Mouse (Mus musculus) mouse trophoblast stem cell (cell line): Measurements from ENCODE around the gene Mpst.

Source experiments
- in situ Hi-C, 2 experiments: fragments of 300-500 bp; cut with MseI, MboI; formaldehyde crosslinking; loops; 2 replicates in 1 of 2; 3 replicates in 1 of 2; pipeline ENCODE4 v1.15.1; 2025

Gene Mpst

GRCm38 (mm10) chr15:78436380-78437192 is 30.4 kb downstream of the Mpst start:
- in situ Hi-C loops = no loop called here

- in situ Hi-C loops = no loop called here
Observed at GRCm38 (mm10) chr15:78437237-78438017, 31.2 kb downstream of the Mpst start.

GRCm38 (mm10) chr15:78438018-78438394 is 31.8 kb downstream of the Mpst start:
- in situ Hi-C loops = no loop called here

GRCm38 (mm10) chr15:78438505-78438904 is 32.3 kb downstream of the Mpst start:
- in situ Hi-C loops = no loop called here

GRCm38 (mm10) chr15:78438973-78439372 is 32.8 kb downstream of the Mpst start:
- in situ Hi-C loops = no loop called here

- in situ Hi-C loops = no loop called here
Observed at GRCm38 (mm10) chr15:78442231-78442630, 36.0 kb downstream of the Mpst start.

DNA sequence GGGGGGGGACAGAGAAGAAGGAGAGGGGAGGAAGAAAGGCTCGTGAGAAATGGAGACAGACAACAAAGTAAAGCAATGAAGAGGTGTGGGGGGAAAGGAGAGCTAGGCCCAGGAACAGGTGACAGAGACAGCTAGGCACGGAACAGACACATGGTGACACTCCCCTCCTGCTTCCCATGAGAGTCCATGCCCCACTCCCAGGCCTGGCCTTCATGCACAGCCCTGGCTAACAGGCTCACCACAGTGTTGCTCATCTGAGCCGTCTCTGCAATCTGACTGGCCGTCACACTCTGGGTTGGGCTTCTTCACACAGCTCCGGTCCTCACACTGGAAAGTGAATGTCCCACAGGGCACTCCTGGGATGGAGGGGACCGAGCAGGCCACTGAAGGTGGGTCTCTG is 37.6 kb downstream of the Mpst start:
- in situ Hi-C loops = no loop called here

- in situ Hi-C loops = loop anchor here (5.0 kb wide), 1 partner anchor 85 kb away; the partner anchor contains the start of gene C1qtnf6 (in 2 of the 2)
Observed at GRCm38 (mm10) chr15:78447121-78447520, 40.9 kb downstream of the Mpst start.

DNA sequence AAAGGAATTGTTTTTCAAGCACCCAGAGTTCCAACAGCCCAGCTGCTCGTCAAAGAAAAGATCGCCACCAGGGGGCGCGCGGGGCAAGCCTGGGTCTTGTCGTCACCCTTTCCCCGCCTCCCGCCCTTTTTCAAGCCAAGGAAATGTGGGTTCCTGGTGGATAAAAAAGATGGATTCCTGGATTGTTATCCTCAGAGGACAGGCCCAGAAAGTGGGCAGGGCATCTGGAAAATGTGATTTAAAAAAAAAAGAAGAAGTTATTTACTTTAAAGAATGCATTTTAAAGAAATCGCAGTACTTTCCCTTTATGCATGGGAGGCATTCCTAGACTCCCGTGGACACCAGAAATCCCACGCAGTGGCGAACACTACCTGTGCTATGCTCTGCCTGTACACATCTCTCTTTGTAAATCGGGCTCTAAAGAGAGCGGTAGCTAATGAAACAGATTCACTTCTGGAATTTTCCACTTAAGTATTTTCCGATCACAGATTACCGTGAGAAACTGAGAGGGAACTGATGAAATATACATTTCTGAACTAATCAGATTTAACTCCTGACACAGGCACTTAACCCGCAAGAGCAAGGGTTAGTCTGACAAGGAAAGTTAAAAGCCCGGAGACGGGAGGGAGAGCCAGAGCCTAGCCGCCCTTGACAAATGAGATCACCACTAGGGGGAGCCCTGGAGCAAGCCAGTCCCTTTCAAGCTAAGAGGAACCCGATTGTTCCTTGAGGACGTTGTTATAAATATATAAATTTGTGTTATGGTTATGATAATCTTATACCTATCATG is 41.7 kb downstream of the Mpst start:
- in situ Hi-C loops = loop anchor here (5.0 kb wide), 1 partner anchor 84 kb away; the partner anchor contains the start of gene C1qtnf6 (in 2 of the 2)

GRCm38 (mm10) chr15:78449131-78449530 is 42.9 kb downstream of the Mpst start:
- in situ Hi-C loops = loop anchor here (5.0 kb wide), 1 partner anchor 83 kb away; the partner anchor contains the start of gene C1qtnf6 (in 2 of the 2)

DNA sequence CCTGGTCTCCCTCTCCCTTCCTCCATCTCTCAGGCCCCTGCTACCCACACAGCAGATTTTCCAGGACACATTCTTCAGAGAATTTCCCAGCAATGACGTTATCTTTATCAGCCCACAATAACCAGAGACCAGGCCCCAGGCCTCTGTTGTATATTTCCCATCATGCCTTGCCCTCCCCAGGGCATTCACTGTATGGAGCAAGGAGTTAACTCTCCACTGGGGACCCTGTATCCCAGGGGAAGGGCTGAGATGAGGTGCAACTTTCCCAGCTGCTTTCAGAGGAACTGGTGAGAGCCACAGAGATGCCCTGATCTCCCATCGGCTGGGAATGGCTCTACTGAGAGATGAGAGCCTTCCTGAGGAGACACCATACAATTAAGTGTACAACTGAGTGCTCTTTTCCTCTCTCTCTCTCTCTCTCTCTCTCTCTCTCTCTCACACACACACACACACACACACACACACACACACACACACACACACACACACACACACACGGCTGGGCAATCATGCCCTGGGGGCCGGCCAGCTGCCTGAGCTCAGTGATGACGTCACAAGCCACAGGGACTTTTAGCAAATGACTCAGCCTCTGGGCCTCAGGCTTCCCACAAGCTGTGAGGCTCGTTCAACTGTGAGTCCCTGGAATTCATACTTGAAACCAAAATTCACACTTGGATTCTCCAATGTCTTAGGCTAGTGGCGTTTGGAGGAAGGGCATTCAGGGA is 43.6 kb downstream of the Mpst start:
- in situ Hi-C loops = loop anchor here (5.0 kb wide), 1 partner anchor 82 kb away; the partner anchor contains the start of gene C1qtnf6 (in 2 of the 2)

GRCm38 (mm10) chr15:78450419-78450768 is 44.2 kb downstream of the Mpst start:
- in situ Hi-C loops = no loop called here

DNA sequence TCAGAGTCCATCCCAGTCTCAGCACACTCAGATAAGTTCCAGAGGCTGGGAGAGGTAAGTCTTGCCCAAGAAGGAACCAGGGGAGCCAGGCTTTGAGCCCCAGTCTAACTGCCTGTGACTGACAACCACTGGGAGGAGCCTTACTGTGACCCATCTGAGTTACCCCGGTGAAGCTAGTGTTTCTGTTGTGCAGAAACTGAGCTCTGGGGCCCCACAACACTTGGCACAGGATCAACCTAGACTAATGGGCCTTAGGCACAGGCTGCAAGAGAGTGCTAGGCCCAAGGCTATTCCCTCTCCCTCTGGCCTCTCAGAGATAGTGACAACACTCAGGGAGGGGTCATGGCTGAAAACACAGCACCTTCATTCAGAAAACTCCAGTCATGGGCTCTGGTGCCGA is 45.0 kb downstream of the Mpst start:
- in situ Hi-C loops = no loop called here

GRCm38 (mm10) chr15:78452929-78453328 is 46.7 kb downstream of the Mpst start:
- in situ Hi-C loops = no loop called here

DNA sequence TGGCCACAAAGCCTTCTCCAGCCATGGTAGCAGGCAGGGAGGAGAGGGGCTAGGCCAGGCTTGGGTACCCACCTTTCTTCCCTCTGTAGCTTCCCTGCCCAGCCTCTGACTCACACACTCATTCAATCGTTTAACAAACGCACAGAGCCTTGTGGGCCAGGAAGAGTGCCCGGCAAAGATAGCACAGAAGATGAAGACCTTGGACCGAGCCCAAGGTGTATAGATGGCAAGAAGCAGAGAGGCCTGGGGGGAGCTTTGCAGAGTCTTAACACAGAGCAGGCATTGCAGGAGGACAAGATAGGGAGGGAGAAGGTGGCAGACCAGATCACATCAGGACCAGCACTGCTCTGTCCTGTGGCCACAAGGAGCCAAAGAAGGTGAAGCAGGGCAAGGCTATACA is 49.0 kb downstream of the Mpst start:
- in situ Hi-C loops = no loop called here

DNA sequence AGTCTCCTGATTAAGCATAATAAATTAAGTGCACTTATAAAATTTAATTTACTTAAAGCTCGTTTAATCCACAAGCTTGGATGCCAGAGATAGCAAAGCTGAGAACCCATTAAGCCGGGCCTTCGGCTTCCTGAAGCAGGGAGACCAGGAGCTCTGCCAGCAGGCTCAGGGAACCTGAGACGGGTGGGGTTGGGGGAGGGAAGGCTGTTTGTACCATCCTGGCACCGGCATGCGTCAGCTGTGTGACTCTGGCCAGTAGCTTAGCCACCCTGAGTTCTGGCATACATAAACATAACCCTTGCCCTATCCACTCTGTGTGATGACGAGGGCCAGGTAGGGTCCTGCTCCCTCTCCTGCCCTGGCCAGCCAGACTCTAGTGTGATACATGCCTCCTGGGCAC is 49.8 kb downstream of the Mpst start:
- in situ Hi-C loops = no loop called here

GRCm38 (mm10) chr15:78457193-78457592 is 51.0 kb downstream of the Mpst start:
- in situ Hi-C loops = no loop called here

DNA sequence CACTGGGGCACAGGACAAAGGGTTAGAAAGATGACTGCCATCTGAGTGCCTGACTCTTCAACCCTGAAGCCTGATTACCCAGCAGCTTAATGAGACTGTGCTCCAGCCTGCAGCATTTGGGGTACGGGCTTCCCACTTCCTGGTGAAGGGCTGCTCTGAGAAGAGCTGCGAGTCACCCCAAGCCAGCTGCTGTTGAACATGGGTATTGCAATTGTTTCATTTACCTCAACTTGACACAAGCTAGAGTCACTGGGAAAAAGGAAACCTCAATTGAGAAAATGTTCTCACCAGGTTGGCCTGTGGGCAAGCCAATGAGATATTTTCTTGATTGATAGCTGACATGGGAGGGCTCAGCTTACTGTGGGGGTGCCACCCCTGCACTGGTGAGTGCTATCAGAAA is 56.8 kb downstream of the Mpst start:
- in situ Hi-C loops = no loop called here
